Mouse (Mus musculus) limb, embryonic 12.5 days (tissue): ENCODE data around the gene Rcn3. TPM values are rescaled to one million over a fixed set of nuclear protein-coding genes. Genes with fewer than 3 reads are reported as not detected.
A peak's percentile ranks its signal among the peaks of the same experiment; 100 is the strongest.

Experiments used
- ATAC-seq: fragments of 200-750 bp; cut with Nextera tagmentation; 2 replicates; pipeline ENCODE4 v1.8.0; 2017; ENCODE audit warnings: low read depth, moderate TSS enrichment; ENCODE audit not compliant: insufficient number of reproducible peaks, insufficient read depth, low FRiP score, low TSS enrichment
- H3K27ac ChIP-seq: fragments of 300-500 bp; sonication (generic); 2 replicates; pipeline ENCODE4 v1.5.1; 2016; ENCODE audit warnings: mild to moderate bottlenecking, moderate library complexity
- H3K27me3 ChIP-seq: fragments of 300-500 bp; sonication (generic); 2 replicates; pipeline ENCODE4 v1.6.1; 2016; ENCODE audit warnings: mild to moderate bottlenecking, moderate library complexity
- H3K36me3 ChIP-seq: fragments of 300-500 bp; sonication (generic); 2 replicates; pipeline ENCODE4 v1.6.1; 2016; ENCODE audit warnings: mild to moderate bottlenecking, moderate library complexity
- H3K4me1 ChIP-seq: fragments of 300-500 bp; sonication (generic); replicated peaks from 2 replicates; pipeline ENCODE4 v1.6.1; 2016
- H3K4me2 ChIP-seq: fragments of 300-500 bp; sonication (generic); 2 replicates; pipeline ENCODE4 v1.6.1; 2016; ENCODE audit warnings: mild to moderate bottlenecking, moderate library complexity
- H3K4me3 ChIP-seq: fragments of 300-500 bp; sonication (generic); replicated peaks from 2 replicates; pipeline ENCODE4 v1.5.1; 2016; ENCODE audit warnings: mild to moderate bottlenecking
- H3K9ac ChIP-seq: fragments of 300-500 bp; sonication (generic); replicated peaks from 2 replicates; pipeline ENCODE4 v1.6.1; 2016; ENCODE audit warnings: mild to moderate bottlenecking, moderate library complexity
- H3K9me3 ChIP-seq: fragments of 300-500 bp; sonication (generic); 2 replicates; pipeline ENCODE4 v1.6.1; 2016; ENCODE audit warnings: mild to moderate bottlenecking, moderate library complexity
- WGBS: fragments of 180-500 bp; shearing (Covaris S2); methylation state at CpG from one replicate; pipeline ENCODE4 v1.1.7; 2016; 5-methylcytosine and 5-hydroxymethylcytosine counted together
- polyA plus RNA-seq: library from polyadenylated mRNA; unstranded; fragments of >200 nt; fragmentation: Nextera tagmentation; extraction: Ambion mirVana; gene quantifications from 2 replicates; pipeline ENCODE4 v1.2.1, GENCODE M21; 2016

The Rcn3 gene
- polyA plus RNA-seq, 1 experiment from 2014 or later, result 261 TPM

DNA sequence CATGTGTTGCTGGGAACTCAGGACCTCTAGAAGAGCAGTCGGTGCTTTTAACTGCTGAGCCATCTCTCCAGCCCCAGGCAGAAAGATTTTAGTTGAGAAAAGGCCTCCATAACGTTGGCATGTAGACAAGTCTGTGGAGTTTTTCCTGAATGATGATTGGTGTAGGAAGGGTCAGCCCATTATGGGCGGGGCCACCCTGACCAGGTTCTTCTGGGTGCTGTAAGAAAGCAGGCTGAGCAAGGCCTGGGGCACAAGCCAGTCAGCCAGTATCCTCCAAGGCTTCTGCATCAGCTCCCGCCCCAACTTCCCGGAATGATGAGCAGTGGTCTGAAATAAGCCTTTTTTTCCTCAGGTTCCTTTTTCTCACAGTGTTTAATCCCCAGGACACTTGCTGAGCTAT, 11.0 kb downstream of the Rcn3 start:
- H3K27me3 ChIP-seq, result no peaks in the 10 kb centered on the region
- H3K9ac ChIP-seq, result no peak overlapping the region
- ATAC-seq, result no peak
- no peaks in the 10 kb centered on the region for H3K9me3 ChIP-seq
- no peak overlapping the region for H3K4me3 ChIP-seq
- 0 out of 2 replicates have a peak overlapping the region, but pooled peaks have one; percentile 37 for H3K27ac ChIP-seq
- peaks cover 66% of the 10 kb centered on the region for H3K36me3 ChIP-seq
- WGBS, result 54% methylated on average over 5 of the region's 5 CpGs
- H3K4me2 ChIP-seq, result no peak overlapping the region
- peaks cover 9% of the 10 kb centered on the region; the same call in 1 of the 2 replicates for H3K4me1 ChIP-seq

GRCm38 (mm10) chr7:45079856-45080255, 12.2 kb downstream of the Rcn3 start:
- Histone ChIP-seq H3K4me3 (no peak overlapping the region), H3K27ac (no peak overlapping the region), H3K9ac (no peak overlapping the region), H3K4me1 (peaks cover 9% of the 10 kb centered on the region; the same call in 1 of the 2 replicates), H3K4me2 (no peak overlapping the region; the same call in 1 of the 2 replicates), H3K36me3 (peaks cover 66% of the 10 kb centered on the region), H3K27me3 (no peaks in the 10 kb centered on the region), H3K9me3 (no peaks in the 10 kb centered on the region)
- 0 out of 2 replicates have a peak, but pooled peaks have one; percentile 53 for ATAC-seq
- WGBS, result under 1% methylated on average over 10 of the region's 10 CpGs

GRCm38 (mm10) chr7:45078513-45078912, 13.5 kb downstream of the Rcn3 start:
- no peak overlapping the region for H3K4me2 ChIP-seq
- H3K9me3 ChIP-seq, result no peaks in the 10 kb centered on the region
- H3K4me1 ChIP-seq, result peaks cover 9% of the 10 kb centered on the region; the same call in 1 of the 2 replicates
- no peak for ATAC-seq
- H3K9ac ChIP-seq, result no peak overlapping the region
- no peak overlapping the region for H3K27ac ChIP-seq
- no peak overlapping the region for H3K4me3 ChIP-seq
- H3K27me3 ChIP-seq, result no peaks in the 10 kb centered on the region
- 39% methylated on average over 9 of the region's 9 CpGs for WGBS
- H3K36me3 ChIP-seq, result peaks cover 66% of the 10 kb centered on the region

GRCm38 (mm10) chr7:45077829-45078228, 14.2 kb downstream of the Rcn3 start:
- no peaks in the 10 kb centered on the region for H3K27me3 ChIP-seq
- H3K4me2 ChIP-seq, result no peak overlapping the region
- H3K9ac ChIP-seq, result no peak overlapping the region
- peaks cover 63% of the 10 kb centered on the region for H3K36me3 ChIP-seq
- H3K27ac ChIP-seq, result no peak overlapping the region
- H3K4me3 ChIP-seq, result no peak overlapping the region
- ATAC-seq, result no peak
- peaks cover 7% of the 10 kb centered on the region; the same call in 1 of the 2 replicates for H3K4me1 ChIP-seq
- 91% methylated on average over 2 of the region's 2 CpGs for WGBS
- H3K9me3 ChIP-seq, result no peaks in the 10 kb centered on the region

- H3K4me3 ChIP-seq, result no peak overlapping the region
- ATAC-seq, result no peak
- H3K4me1 ChIP-seq, result peaks cover 4% of the 10 kb centered on the region; the same call in 1 of the 2 replicates
- H3K9me3 ChIP-seq, result no peaks in the 10 kb centered on the region
- H3K4me2 ChIP-seq, result no peak overlapping the region
- WGBS, result 79% methylated on average over 14 of the region's 14 CpGs
- peaks cover 58% of the 10 kb centered on the region for H3K36me3 ChIP-seq
- no peak overlapping the region for H3K9ac ChIP-seq
- H3K27ac ChIP-seq, result no peak overlapping the region
- no peaks in the 10 kb centered on the region for H3K27me3 ChIP-seq
Measured at GRCm38 (mm10) chr7:45077322-45077721, 14.7 kb downstream of the Rcn3 start.

DNA sequence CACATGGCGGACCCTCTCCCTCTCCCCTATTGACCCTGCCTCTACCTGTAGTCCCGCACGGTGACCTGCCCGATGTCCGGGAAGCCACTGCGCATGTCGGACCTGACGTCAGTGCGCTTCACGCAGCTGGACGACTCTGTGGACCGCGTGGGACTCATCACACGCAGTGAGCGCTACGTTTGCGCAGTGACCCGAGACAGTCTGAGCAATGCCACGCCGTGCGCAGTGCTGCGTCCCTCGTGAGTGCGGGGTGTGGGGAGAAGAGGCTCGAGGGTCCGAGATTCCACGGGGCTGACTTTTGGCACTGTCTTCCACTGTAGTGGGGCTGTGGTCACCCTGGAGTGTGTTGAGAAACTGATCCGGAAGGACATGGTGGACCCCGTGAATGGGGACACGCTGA, 15.5 kb downstream of the Rcn3 start:
- Histone ChIP-seq H3K4me2 (no peak overlapping the region), H3K4me1 (peaks cover 4% of the 10 kb centered on the region; the same call in 1 of the 2 replicates), H3K36me3 (peaks cover 56% of the 10 kb centered on the region), H3K9me3 (no peaks in the 10 kb centered on the region), H3K27ac (no peak overlapping the region), H3K4me3 (no peak overlapping the region), H3K27me3 (no peaks in the 10 kb centered on the region), H3K9ac (no peak overlapping the region)
- ATAC-seq, result no peak; the same call in 1 of the 2 replicates
- 89% methylated on average over 30 of the region's 30 CpGs for WGBS

DNA sequence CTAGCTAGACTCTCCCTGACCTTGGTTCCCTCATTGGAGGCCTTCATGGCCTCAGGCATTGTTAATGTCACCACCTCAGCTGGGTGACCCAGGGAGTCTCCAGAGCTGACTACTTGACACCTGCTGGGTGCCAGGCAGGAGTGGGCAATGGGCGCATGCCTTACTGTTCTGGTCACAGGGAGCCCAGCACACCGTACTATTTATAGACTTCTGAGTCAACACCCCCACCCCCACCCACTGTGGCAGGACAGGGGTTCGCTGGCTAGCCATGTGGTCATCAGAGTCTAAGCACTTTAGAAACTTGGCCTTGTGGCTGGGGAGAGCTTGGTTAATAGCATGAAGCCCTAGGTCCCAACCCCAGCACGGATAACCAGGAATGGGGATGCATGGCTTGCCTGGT, 16.6 kb downstream of the Rcn3 start:
- Histone ChIP-seq H3K4me3 (no peak overlapping the region), H3K9me3 (no peaks in the 10 kb centered on the region), H3K36me3 (peaks cover 51% of the 10 kb centered on the region), H3K27me3 (no peaks in the 10 kb centered on the region), H3K4me1 (peaks cover 4% of the 10 kb centered on the region; the same call in 1 of the 2 replicates), H3K27ac (no peak overlapping the region), H3K4me2 (no peak overlapping the region), H3K9ac (no peak overlapping the region)
- ATAC-seq, result no peak
- WGBS, result 86% methylated on average over 4 of the region's 4 CpGs

DNA sequence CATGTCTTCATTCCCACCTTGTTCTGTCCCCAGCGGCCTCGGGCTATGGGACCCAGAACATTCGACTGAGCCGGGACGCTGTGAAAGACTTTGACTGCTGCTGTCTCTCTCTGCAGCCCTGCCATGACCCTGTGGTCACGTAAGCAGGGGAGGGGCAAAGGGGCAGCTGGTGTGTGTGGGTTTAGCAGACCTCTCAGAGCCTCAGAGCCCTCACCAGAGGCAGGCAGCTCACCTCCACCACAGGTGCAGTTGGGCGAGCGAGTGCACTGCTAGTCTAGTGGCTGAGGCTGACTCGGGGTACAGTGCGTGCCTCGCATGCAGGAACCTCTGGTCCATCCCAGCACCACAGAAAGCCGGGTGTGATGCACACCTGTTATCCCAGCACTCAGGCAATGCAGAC, 18.1 kb downstream of the Rcn3 start:
- H3K4me1 ChIP-seq, result no peaks in the 10 kb centered on the region
- H3K36me3 ChIP-seq, result peaks cover 51% of the 10 kb centered on the region
- no peak overlapping the region for H3K4me2 ChIP-seq
- no peak overlapping the region for H3K27ac ChIP-seq
- H3K9me3 ChIP-seq, result no peaks in the 10 kb centered on the region
- H3K9ac ChIP-seq, result no peak overlapping the region
- WGBS, result 89% methylated on average over 12 of the region's 12 CpGs
- no peak for ATAC-seq
- H3K4me3 ChIP-seq, result no peak overlapping the region
- H3K27me3 ChIP-seq, result no peaks in the 10 kb centered on the region

DNA sequence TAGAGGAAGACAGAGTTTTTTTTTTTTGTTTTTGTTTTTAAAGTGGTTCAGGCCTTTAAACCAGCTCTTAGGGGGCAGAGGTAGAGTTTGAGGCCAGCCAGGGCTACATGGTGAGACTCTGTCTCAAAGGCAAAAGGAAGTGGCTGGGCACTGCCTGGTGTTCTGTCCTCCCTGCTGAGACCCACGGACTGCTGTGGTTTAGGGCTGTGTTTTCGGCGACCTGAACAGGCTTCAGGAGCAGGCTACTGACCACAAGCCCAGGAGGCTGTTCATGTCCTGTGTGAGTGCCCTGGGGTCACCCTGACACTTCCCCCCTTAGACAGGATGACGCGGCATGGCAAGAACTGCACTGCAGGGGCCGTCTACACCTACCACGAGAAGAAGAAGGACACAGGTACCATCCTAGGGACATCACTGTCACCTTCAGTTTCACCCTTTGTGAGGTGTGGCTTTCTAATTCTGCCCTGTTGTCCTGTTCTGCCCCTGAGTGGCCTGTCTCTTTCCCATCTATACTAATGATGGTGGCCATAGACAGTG, 18.8 kb downstream of the Rcn3 start:
- Histone ChIP-seq H3K4me3 (no peak overlapping the region), H3K4me1 (no peaks in the 10 kb centered on the region), H3K36me3 (peaks cover 51% of the 10 kb centered on the region), H3K4me2 (no peak overlapping the region), H3K9me3 (no peaks in the 10 kb centered on the region), H3K27me3 (no peaks in the 10 kb centered on the region), H3K9ac (no peak overlapping the region), H3K27ac (no peak overlapping the region)
- WGBS, result 77% methylated on average over 7 of the region's 7 CpGs
- ATAC-seq, result no peak

DNA sequence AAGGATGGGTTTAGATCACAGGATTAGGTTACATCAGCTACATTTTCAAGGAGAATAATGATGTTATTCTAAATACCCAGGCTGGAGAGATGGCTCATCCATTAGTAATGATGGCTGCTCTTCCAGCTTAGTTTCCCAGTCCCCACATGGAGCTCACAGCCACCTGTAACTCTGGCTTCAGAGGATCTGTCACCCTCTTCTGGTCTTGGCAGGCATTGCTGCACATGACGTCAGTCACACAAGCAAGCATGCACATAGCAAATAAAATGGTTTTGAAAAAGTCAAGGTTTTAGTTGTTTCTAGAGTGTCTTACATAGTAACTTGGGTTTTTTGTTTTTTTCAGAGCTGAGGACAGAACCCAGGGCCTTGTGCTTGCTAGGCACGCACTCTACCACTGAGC, 19.8 kb downstream of the Rcn3 start:
- Histone ChIP-seq H3K4me1 (no peaks in the 10 kb centered on the region), H3K9me3 (no peaks in the 10 kb centered on the region), H3K4me3 (no peak overlapping the region), H3K27me3 (no peaks in the 10 kb centered on the region), H3K9ac (no peak overlapping the region), H3K4me2 (no peak overlapping the region), H3K27ac (no peak overlapping the region), H3K36me3 (peaks cover 47% of the 10 kb centered on the region)
- no peak for ATAC-seq
- WGBS, result 86% methylated on average over 2 of the region's 2 CpGs

- Histone ChIP-seq H3K27ac (no peak overlapping the region), H3K9ac (no peak overlapping the region), H3K4me2 (no peak overlapping the region), H3K36me3 (peaks cover 21% of the 10 kb centered on the region), H3K27me3 (no peaks in the 10 kb centered on the region), H3K4me1 (no peaks in the 10 kb centered on the region), H3K4me3 (no peak overlapping the region), H3K9me3 (no peaks in the 10 kb centered on the region)
- WGBS, result 94% methylated on average over 2 of the region's 2 CpGs
- ATAC-seq, result no peak
Measured at GRCm38 (mm10) chr7:45069671-45070070, 22.4 kb downstream of the Rcn3 start.

DNA sequence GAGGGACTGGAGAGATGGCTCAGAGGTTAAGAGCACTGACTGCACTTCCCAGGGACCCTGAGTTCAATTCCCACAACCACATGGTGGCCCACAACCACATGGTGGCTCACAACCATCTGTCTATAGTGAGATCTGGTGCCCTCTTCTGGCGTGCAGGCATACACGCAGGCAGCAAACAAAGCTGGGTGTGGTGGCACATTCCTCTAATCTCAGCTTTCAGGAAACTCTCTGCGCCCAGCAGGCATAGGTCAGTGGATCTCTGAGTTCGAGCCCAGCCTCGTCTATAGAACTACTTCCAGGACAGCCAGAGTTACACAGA, 24.1 kb downstream of the Rcn3 start:
- Histone ChIP-seq H3K4me3 (no peak overlapping the region), H3K36me3 (peaks cover 6% of the 10 kb centered on the region; the same call in 1 of the 2 replicates), H3K4me1 (peaks cover 7% of the 10 kb centered on the region; the same call in 1 of the 2 replicates), H3K27ac (no peak overlapping the region), H3K27me3 (no peaks in the 10 kb centered on the region), H3K4me2 (no peak overlapping the region), H3K9me3 (no peaks in the 10 kb centered on the region), H3K9ac (no peak overlapping the region)
- WGBS, result 33% methylated on average over 5 of the region's 5 CpGs
- no peak for ATAC-seq
